Mouse (Mus musculus): ENCODE data around the gene Gm732.

The Gm732 gene

DNA sequence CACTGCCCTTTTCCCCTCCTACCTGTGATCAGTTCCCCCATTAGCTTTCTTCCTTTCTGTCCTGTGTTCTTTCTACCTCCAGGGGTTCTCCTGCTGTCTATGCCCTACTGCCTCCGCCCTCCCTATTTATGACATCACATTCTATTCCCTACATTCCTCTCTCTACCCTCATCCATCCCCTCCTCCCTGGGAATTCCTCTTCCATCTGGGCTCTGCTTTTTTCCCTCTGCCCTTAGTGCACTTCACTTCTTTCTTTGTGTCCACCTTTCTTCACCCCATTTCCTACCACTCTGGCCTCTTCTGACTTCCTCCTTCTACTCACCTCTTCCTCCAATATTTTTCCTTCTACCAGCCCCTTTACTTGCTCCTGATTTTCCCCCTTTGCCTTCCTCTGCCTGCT lies at the start of gene Gm732:
Gene Gm732 (minus strand): TSS at position 101 of the 400 bp plus-strand sequence.
- DNase-seq (ENCODE audit: low read depth, low spot score): no peak
